Mouse (Mus musculus) left cerebral cortex, postnatal 14 days (tissue): Measurements from ENCODE around the gene Serpina3g. TPM values are rescaled to one million over a fixed set of nuclear protein-coding genes. Genes with fewer than 3 reads are reported as not detected.

Experiments used
- DNase-seq, 2 experiments: peaks; one replicate each; pipeline ENCODE4 v3.0.0; 2021 to 2022; ENCODE audit warnings: low spot score in 2 of 2, mixed read lengths in 1 of 2
- intact Hi-C: fragments of 180-260 bp; cut with DNase I; formaldehyde crosslinking; loops from one replicate; pipeline ENCODE4 v1.15.1; 2025
- total RNA-seq, 2 experiments: library from RNA; stranded (reverse); gene quantifications; 2 replicates each; pipeline ENCODE4 v1.2.3; 2021

Serpina3g gene
- total RNA-seq, 2 experiments from 2014 or later: 0.26 to 0.27 TPM

DNA sequence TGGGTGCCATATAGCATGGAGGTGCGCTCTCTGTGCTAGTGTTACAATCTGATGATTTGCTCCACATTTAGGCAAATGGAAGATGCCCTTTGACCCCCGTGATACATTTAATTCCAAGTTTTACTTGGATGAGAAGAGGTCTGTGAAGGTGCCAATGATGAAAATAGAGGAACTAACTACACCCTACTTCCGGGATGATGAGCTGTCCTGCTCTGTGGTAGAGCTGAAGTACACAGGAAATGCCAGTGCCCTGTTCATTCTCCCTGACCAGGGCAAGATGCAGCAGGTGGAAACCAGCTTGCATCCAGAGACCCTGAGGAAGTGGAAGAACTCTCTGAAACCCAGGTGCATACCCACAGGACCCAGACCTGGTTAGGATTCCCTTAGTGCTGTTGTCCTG is 30.3 kb downstream of the Serpina3g start:
- no peak for DNase-seq
- intact Hi-C loops: no loop called here

- DNase-seq: no peak
- intact Hi-C loops: no loop called here
These were observed 42.4 kb downstream of the Serpina3g start for GRCm38 (mm10) chr12:104278216-104279055.

DNA sequence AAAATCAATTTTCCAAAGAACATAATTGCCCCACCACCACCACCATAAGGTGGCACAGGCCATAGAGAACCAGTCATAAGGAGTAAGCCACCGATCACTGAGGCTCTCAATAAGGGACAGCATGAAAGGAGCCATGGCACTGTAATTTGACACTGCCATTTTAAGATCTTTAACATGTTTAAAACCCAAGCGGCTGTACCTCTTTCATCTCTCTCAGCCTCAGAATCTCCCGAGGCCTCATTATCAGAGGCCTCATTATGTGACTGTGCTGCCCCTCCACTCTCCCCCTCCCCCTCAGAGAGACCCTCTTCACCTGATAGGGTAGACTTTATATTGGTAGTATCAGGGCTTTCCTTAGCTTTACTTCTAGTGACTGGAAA is 43.0 kb downstream of the Serpina3g start:
- no peak for DNase-seq
- intact Hi-C loops: no loop called here

- no peak for DNase-seq
- intact Hi-C loops: no loop called here
These were observed 47.3 kb downstream of the Serpina3g start for GRCm38 (mm10) chr12:104283380-104283779.

- intact Hi-C loops: no loop called here
These were observed 52.3 kb downstream of the Serpina3g start for GRCm38 (mm10) chr12:104288336-104288735.

DNA sequence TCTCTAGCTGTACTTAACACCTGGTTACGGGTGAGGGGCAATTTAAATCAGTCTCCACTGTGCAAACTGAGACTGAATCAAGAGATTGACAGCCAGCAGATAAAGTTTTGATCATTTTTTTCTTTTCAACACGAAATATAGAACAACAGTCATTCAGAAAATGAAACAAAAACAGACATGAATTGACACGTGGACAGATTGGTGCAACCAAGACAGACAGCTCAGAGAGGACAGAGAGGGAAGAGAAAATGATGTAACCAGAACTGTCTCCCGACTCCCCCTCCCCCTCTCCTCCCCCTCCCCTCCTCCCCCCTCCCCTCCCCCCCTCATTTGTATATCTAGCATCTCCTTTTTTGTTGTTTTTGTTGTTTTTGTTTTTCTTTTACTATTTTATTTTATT is 53.8 kb downstream of the Serpina3g start:
- intact Hi-C loops: no loop called here
- DNase-seq: no peak

More at GRCm38 (mm10) chr12:104288336-104288735, 52.3 kb downstream of the Serpina3g start:
- no peak for DNase-seq

Other genes starting within 250 kb of the Serpina3g start
- not detected for gene Serpina11, start 246.3 kb upstream of the Serpina3g start, total RNA-seq
- gene Serpina9, start 222.5 kb upstream of the Serpina3g start, total RNA-seq: 1 to 10 TPM in 1 of 2 experiments, under 1 TPM in 1; 0.77 to 1.4 TPM
- not detected for gene Serpina12, start 191.8 kb upstream of the Serpina3g start, total RNA-seq
- not detected for gene Serpina5, start 135.1 kb upstream of the Serpina3g start, total RNA-seq
- gene Serpina3a, start 123.5 kb upstream of the Serpina3g start, total RNA-seq: not detected
- not detected for gene Serpina3b, start 108.2 kb upstream of the Serpina3g start, total RNA-seq
- not detected for gene Serpina3c, start 82.4 kb upstream of the Serpina3g start, total RNA-seq
- not detected for gene Serpina3f, start 21.7 kb upstream of the Serpina3g start, total RNA-seq
- not detected for gene Serpina3i, start 26.9 kb downstream of the Serpina3g start, total RNA-seq
- gene Serpina3j, start 78.3 kb downstream of the Serpina3g start, total RNA-seq: not detected
- gene Serpina3k, start 102.2 kb downstream of the Serpina3g start, total RNA-seq: not detected
- gene Serpina3m, start 102.2 kb downstream of the Serpina3g start, total RNA-seq: not detected
- 1 to 10 TPM; 5.4 to 8.9 TPM for gene Serpina3n, start 170.5 kb downstream of the Serpina3g start, total RNA-seq
- gene Gsc, start 237.1 kb downstream of the Serpina3g start, total RNA-seq: not detected